Mouse (Mus musculus) T-helper 1 cell (primary cell): ENCODE measurements at regions not wholly inside any gene's neighbourhood (a gene's known extent, or its start where the extent isn't known, plus 50 kb on each side); places are given as distances from the start of the nearest gene placed in this dataset.

ENCODE experiments used
- in situ Hi-C: fragments of 300-600 bp; cut with MboI, MseI; formaldehyde crosslinking; loops from one replicate; pipeline ENCODE4 v1.15.1; 2025; ENCODE audit warnings: high pct_unique_total_duplicates

GRCm38 (mm10) chr6:51641965-51642364, 118.3 kb downstream of the Snx10 start:
- in situ Hi-C loops = no loop called here

DNA sequence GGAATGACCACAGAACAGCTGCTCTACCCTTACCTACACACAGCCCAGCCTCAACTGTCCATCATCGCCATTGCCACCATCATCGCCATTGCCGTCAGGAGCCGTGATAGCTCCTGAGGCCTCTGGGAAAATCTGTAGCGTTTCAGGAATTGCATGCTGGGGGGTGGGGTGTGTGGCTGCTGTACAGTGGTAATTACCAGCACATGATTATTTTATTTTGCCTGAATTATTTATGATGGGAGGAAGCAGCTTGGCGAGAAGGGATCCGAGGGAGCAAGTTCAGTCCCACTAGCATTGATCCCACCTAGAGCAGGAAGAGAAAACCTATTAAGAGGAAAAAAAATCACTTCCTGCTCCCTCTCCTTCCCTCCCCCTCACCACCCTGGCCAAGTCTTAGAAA, 125.1 kb downstream of the Snx10 start:
- in situ Hi-C loops = no loop called here

GRCm38 (mm10) chr6:51653753-51654152, 130.1 kb downstream of the Snx10 start:
- in situ Hi-C loops = no loop called here

DNA sequence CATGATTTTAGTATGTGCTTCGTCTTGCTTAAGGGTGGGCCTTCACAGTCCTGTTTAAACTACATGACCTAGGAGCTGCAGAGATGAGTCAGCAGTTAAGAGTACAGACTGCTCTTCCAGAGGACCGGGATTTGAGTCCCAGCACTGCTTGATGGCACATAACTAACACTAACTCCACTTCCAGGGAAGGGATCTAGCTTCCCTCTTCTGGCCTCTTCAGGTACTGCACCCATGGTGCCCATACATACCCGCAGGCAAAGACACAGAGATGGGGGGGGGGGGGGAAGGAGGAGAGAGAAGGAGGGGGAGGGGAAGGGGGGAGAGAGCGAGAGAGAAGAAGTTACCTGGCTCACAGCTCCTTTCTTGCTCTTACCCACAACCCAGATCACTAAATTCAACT, 131.3 kb downstream of the Snx10 start:
- in situ Hi-C loops = no loop called here

GRCm38 (mm10) chr6:51656078-51656477, 132.4 kb downstream of the Snx10 start:
- in situ Hi-C loops = no loop called here

DNA sequence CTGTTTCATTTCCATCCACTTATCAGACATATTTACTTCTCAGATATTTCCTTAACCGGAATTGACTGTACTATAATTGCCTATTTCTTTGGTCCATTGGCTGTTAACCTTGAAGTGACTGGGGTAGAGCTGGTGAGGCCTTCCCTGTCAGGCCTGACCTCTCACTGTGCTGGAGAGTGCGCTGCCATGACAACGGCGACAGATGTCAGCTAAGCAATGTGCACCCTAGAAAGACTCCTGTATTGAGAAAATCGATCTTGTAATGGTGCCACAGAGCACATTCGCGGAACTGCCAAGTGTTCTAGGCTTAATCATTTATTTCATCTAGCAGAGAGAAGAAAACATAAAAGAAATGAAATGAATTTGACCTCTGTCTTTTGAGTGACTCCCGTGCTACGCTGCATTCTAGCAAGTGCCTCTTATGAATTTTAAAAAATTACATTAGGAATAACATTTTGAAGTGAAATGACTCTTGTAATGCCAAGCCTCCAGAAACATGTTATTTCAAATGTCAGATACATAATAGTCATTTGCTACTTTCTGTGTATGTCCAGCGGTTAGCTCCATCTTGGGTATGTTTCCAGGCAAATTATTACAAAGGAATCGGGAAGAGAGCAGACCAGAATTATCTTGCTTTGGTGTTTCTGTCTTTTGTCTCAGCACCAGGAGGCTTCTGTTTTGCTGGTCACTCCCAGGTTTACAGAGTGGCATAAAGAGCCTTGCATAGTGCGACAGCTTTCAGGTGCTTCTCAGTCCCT, 133.4 kb downstream of the Snx10 start:
- in situ Hi-C loops = no loop called here

DNA sequence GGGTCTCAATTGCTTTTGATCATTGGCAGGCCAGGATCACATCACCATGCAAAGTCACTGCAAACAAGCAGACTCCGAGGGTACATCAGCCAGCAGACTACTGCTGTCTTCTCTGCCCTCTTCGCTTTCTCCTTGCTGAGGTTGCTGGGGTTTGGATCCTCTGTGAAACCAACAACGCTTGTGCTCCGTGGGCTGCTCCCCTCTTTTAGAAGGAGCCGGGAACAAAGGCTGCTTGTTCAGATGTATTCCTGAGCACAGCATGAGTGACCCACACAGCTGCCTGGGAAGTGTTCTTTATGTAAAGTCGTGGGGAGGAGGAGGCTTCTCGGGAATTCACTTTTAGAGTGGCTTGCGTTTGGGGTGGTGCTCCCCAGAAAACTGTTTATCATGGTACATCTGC, 134.7 kb downstream of the Snx10 start:
- in situ Hi-C loops = no loop called here

GRCm38 (mm10) chr6:51663178-51663577, 139.5 kb downstream of the Snx10 start:
- in situ Hi-C loops = no loop called here

- in situ Hi-C loops = no loop called here
These were observed 140.3 kb downstream of the Snx10 start for GRCm38 (mm10) chr6:51664049-51664448.

GRCm38 (mm10) chr6:51667022-51667421, 143.3 kb downstream of the Snx10 start:
- in situ Hi-C loops = no loop called here

- in situ Hi-C loops = no loop called here
These were observed 151.7 kb downstream of the Snx10 start for GRCm38 (mm10) chr6:51675342-51675945.

- in situ Hi-C loops = no loop called here
These were observed 153.7 kb downstream of the Snx10 start for GRCm38 (mm10) chr6:51677162-51677996.

DNA sequence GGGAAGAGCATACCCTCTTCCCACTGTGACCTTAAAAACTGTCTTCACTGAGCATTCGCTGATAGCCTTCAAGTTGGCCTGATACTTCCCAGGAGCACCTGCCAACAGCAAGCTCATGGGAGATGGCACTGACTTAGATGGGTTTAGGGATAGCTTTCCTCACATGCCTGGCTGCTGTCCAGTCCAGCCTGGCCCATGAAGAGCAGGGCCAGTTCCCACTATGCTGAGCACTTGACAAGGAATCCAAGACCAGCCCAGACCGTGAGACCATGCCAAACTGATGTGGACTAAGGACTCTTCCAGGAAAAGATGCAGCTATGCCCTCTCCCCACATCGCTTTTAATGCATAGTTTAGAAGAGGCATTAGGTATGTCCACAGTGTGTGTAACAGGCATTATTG, 155.0 kb downstream of the Snx10 start:
- in situ Hi-C loops = no loop called here

GRCm38 (mm10) chr6:51680239-51680857, 156.6 kb downstream of the Snx10 start:
- in situ Hi-C loops = no loop called here

DNA sequence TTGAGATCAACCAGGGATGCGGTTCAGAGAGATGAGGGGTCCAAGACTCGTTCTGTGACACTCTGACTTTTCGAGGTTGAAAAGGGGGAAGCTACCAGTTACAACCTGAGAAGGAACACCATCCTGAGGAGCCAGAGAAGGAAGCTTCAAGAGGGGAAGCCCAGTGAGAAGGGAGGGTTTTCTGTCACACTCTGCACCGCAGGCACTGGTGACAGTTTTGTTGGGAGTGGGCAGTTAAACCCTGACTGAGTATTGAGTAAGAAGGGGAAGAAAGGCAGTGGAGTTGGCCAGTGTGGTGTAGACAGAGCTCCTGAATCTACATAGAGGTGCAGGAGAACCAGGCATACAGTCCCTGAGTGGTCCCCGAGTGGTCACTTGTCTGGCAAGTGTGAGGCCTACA, 159.4 kb downstream of the Snx10 start:
- in situ Hi-C loops = no loop called here

DNA sequence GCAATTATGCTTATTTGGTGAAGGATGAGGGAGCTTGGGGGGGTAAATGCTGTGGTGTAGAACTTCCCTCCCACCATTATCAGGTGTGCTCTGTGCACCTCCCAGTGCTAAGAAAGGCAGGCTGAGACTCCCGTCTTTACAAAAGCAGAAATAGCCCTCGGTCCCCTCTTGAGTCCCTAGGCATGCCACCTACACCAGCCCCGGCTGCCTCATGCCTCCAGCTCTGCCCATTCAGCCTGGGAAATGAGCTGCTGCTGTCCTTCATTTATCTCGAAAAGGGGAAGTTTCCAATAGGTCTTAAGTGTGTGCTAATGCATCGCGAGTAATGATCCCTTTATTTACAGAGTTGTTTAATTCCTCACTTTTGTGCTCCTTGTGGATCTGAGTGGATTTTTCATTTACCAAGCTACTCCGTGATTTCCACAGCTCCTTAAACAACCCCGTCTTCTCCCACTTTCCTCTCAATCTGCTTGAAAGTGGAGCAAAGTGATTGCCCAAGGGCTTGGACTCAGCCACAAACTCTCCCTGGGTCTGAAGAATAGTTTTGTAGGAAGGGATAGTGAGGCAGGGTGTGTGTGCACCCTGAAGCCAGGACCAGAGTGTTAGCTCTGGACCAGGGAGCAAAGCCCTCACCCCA, 162.1 kb downstream of the Snx10 start:
- in situ Hi-C loops = no loop called here

DNA sequence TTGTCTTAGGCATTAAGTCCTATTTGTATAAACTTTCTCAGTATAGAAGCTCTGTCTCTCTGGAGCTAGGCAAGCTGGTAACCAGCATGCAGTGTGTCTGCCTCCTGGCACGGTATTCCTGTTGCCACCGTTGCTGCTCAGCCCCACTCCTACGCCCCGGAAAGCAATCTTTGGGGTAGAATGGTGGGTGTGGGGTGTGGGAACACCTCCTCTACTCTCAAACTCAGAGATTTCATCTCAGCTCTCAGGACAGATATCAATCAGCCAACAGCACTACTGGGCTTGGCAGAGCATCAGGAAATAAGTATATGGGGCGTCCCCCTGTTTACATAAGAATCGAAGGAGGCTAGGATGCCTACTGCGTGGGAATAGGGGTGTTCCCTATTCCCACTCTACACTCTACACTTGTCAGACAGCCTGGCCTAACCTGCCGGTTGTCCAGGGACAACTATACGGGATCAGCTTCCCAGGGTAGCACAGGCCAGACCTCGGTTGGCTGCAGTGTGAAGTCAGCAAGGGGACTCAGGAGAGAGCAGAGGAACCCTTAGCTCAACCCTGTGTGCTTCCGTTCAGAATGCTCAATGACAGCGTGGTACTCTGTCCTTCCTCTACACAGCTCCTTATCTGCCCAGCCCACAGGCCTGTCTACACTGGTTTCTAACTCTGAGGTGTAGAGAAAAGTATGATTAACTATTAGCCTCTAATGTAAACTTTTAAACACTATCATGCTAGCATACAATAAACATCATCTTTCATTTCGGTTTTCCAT, 167.3 kb downstream of the Snx10 start:
- in situ Hi-C loops = no loop called here

DNA sequence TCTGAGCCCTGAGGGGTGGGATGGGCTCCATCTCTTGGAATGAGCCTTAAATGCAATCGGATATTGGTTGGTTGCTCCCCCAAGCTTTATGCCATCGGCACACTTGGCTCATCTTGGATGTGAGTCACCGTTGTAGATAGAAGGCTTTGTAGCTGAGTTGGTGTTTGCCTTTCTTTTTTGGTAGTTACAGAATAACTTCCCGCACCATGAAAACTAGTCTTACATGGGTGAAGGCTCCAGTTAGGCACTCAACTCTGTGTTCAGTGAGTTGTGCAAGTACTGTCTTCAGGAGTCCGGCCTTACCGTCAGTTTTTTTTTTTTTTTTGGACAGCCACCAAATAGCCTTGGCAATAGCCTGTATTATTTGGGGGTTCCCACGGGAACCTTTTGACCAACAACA, 170.3 kb downstream of the Snx10 start:
- in situ Hi-C loops = no loop called here

GRCm38 (mm10) chr6:51696396-51696795, 172.7 kb downstream of the Snx10 start:
- in situ Hi-C loops = no loop called here

DNA sequence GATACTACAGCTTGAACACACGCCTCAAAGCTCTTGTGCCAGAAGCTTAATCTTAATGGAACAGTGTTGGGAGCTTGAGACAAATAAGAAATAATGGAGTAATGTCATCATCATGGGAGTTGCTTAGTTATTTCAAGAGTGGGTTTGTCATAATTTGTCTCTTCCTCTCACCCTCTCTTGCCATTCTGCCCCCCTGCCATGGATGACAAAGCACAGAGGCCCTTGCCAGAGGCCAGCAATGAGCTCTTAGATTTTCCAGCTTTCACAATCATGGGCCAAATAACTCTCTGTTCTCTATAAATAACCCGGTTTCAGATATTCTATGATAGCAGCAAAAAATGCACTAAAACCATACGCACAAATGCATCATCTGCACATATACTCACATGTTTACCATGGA, 174.1 kb downstream of the Snx10 start:
- in situ Hi-C loops = no loop called here

DNA sequence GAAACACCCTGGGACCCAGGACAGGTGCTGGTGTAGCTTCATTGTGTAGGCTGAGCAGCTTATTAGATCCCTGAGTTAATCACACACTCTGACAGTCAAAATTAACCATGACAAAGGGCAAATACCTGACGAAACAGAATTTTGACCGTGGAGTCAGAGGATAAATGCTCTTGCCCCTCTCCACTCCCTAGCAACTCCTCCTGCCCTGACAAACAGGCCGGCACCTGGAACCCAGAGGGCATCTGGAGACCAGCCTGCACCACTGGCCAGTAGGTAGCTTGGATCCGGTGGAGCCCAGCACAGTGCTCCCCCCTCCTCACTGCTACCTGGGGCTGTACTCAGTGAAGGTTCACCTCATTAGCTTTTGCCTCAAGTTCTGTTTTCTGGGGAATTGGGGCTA, 174.5 kb downstream of the Snx10 start:
- in situ Hi-C loops = no loop called here
